Mouse (Mus musculus): ENCODE measurements around the gene Sgms2. TPM values are rescaled to one million over a fixed set of nuclear protein-coding genes. Genes with fewer than 3 reads are reported as not detected.
A peak's percentile ranks its signal among the peaks of the same experiment; 100 is the strongest.

The Sgms2 gene
- polyA plus RNA-seq, 1 experiment from 2014 or later: 4.1 TPM

GRCm38 (mm10) chr3:131481976-131482712, 9.1 kb downstream of the Sgms2 start:
- H3K9ac ChIP-seq (replicated peaks; ENCODE audit: low read depth): no peak overlapping the region
- no peak for ATAC-seq
- H3K4me1 ChIP-seq (ENCODE audit: insufficient read depth, low read depth, low read length): no peaks in the 10 kb centered on the region
- H3K27ac ChIP-seq (ENCODE audit: low read length): no peak overlapping the region
- no peak overlapping the region for H3K4me2 ChIP-seq (replicated peaks; ENCODE audit: low read depth, low read length)
- TF ChIP-seq CTCF (IDR thresholded peaks at IDR 0.05): no peak
- no peak for TF ChIP-seq EP300 (IDR thresholded peaks at IDR 0.05)
- no peaks in the 10 kb centered on the region for H3K36me3 ChIP-seq (ENCODE audit: insufficient read depth, low read length)
- H3K27me3 ChIP-seq (replicated peaks; ENCODE audit: insufficient read depth, low read length): no peaks in the 10 kb centered on the region
- H3K9me3 ChIP-seq (ENCODE audit: low read length): no peaks in the 10 kb centered on the region
- no peak overlapping the region for H3K4me3 ChIP-seq (ENCODE audit: low read depth, low read length)
- 50% methylated on average over 17 of the region's 17 CpGs for WGBS
- no peak for DNase-seq (ENCODE audit: low spot score)

DNA sequence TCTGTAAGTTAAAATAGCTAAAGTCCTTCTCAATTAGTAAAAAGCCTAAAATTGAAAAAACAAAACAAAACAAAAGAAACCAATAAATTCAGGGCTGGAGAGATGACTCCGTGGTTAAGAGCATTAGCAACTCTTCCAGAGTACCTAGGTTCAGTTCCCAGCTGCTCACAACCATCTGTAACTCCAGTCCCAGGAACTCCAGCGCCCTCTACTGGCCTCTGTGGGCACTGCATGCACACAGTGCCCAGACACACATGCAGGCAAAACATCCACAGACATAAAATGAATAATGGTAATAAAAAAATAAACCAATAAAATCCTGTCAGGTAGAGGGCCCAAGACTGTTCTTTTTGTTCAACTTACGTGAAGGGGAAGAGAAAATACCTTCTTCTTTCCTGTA, 10.6 kb downstream of the Sgms2 start:
- Histone ChIP-seq H3K4me3 (ENCODE audit: low read depth, low read length) (no peak overlapping the region), H3K9me3 (ENCODE audit: low read length) (no peaks in the 10 kb centered on the region), H3K4me2 (replicated peaks; ENCODE audit: low read depth, low read length) (no peak overlapping the region), H3K36me3 (ENCODE audit: insufficient read depth, low read length) (no peaks in the 10 kb centered on the region), H3K9ac (replicated peaks; ENCODE audit: low read depth) (no peak overlapping the region), H3K27ac (ENCODE audit: low read length) (no peak overlapping the region), H3K4me1 (ENCODE audit: insufficient read depth, low read depth, low read length) (no peaks in the 10 kb centered on the region), H3K27me3 (replicated peaks; ENCODE audit: insufficient read depth, low read length) (no peaks in the 10 kb centered on the region)
- ATAC-seq (no peak), DNase-seq (ENCODE audit: low spot score) (no peak)
- TF ChIP-seq CTCF (IDR thresholded peaks at IDR 0.05) (peak; percentile 40), EP300 (IDR thresholded peaks at IDR 0.05) (no peak)
- WGBS: 54% methylated on average over 3 of the region's 3 CpGs

- WGBS: 78% methylated on average over 3 of the region's 3 CpGs
- Histone ChIP-seq H3K4me3 (ENCODE audit: low read depth, low read length) (no peak overlapping the region), H3K9ac (replicated peaks; ENCODE audit: low read depth) (no peak overlapping the region), H3K9me3 (ENCODE audit: low read length) (no peaks in the 10 kb centered on the region), H3K4me2 (replicated peaks; ENCODE audit: low read depth, low read length) (no peak overlapping the region), H3K36me3 (ENCODE audit: insufficient read depth, low read length) (no peaks in the 10 kb centered on the region), H3K27ac (ENCODE audit: low read length) (no peak overlapping the region), H3K4me1 (ENCODE audit: insufficient read depth, low read depth, low read length) (no peaks in the 10 kb centered on the region), H3K27me3 (replicated peaks; ENCODE audit: insufficient read depth, low read length) (no peaks in the 10 kb centered on the region)
- DNase-seq (ENCODE audit: low spot score) (no peak), ATAC-seq (no peak)
- TF ChIP-seq EP300 (IDR thresholded peaks at IDR 0.05): no peak
- TF ChIP-seq CTCF (IDR thresholded peaks at IDR 0.05): no peak
These were observed 11.8 kb downstream of the Sgms2 start for GRCm38 (mm10) chr3:131479415-131479814.

- 92% methylated on average over 10 of the region's 10 CpGs for WGBS
These were observed 15.2 kb downstream of the Sgms2 start for GRCm38 (mm10) chr3:131476002-131476401.

DNA sequence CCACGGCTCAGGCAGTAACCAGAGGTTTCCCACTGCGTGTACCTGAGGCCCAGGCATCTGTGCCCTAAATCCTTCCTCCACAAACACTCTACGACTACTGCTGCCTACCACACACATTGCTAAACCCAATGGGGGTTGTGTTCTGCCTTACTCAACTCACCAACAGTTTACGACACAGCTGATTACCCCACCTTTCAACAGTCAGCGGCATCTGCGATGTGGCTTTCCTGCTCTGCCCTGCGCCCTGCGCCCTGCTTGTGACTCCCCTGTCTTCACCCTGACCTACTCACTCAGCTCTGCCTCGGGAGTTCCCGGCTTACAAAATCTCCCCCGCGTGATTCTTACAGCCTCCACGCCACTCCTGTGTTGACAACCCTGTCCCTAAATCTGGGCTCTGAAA, 16.7 kb downstream of the Sgms2 start:
- no peaks in the 10 kb centered on the region for H3K4me1 ChIP-seq (ENCODE audit: insufficient read depth, low read depth, low read length)

More at GRCm38 (mm10) chr3:131476002-131476401, 15.2 kb downstream of the Sgms2 start:
- no peaks in the 10 kb centered on the region for H3K36me3 ChIP-seq (ENCODE audit: insufficient read depth, low read length)
- no peak for ATAC-seq
- H3K4me1 ChIP-seq (ENCODE audit: insufficient read depth, low read depth, low read length): no peaks in the 10 kb centered on the region
- DNase-seq (ENCODE audit: low spot score): no peak
- H3K9ac ChIP-seq (replicated peaks; ENCODE audit: low read depth): no peak overlapping the region
- no peak overlapping the region for H3K4me2 ChIP-seq (replicated peaks; ENCODE audit: low read depth, low read length)
- H3K27me3 ChIP-seq (replicated peaks; ENCODE audit: insufficient read depth, low read length): no peaks in the 10 kb centered on the region
- H3K4me3 ChIP-seq (ENCODE audit: low read depth, low read length): no peak overlapping the region
- H3K9me3 ChIP-seq (ENCODE audit: low read length): no peaks in the 10 kb centered on the region
- no peak overlapping the region for H3K27ac ChIP-seq (ENCODE audit: low read length)
- TF ChIP-seq CTCF (IDR thresholded peaks at IDR 0.05) (no peak), EP300 (IDR thresholded peaks at IDR 0.05) (no peak)

GRCm38 (mm10) chr3:131473496-131473895, 17.7 kb downstream of the Sgms2 start:
- Histone ChIP-seq H3K36me3 (ENCODE audit: insufficient read depth, low read length) (no peaks in the 10 kb centered on the region), H3K9ac (replicated peaks; ENCODE audit: low read depth) (no peak overlapping the region), H3K4me2 (replicated peaks; ENCODE audit: low read depth, low read length) (no peak overlapping the region), H3K27me3 (replicated peaks; ENCODE audit: insufficient read depth, low read length) (no peaks in the 10 kb centered on the region), H3K4me1 (ENCODE audit: insufficient read depth, low read depth, low read length) (no peaks in the 10 kb centered on the region), H3K4me3 (ENCODE audit: low read depth, low read length) (no peak overlapping the region), H3K9me3 (ENCODE audit: low read length) (no peaks in the 10 kb centered on the region), H3K27ac (ENCODE audit: low read length) (no peak overlapping the region)
- DNase-seq (ENCODE audit: low spot score) (no peak), ATAC-seq (no peak)
- 17% methylated on average over 1 of the region's 1 CpGs for WGBS
- TF ChIP-seq CTCF (IDR thresholded peaks at IDR 0.05): no peak
- TF ChIP-seq EP300 (IDR thresholded peaks at IDR 0.05): no peak

More for the DNA sequence above, 16.7 kb downstream of the Sgms2 start:
- H3K4me3 ChIP-seq (ENCODE audit: low read depth, low read length): no peak overlapping the region
- no peak overlapping the region for H3K27ac ChIP-seq (ENCODE audit: low read length)
- H3K9ac ChIP-seq (replicated peaks; ENCODE audit: low read depth): no peak overlapping the region
- no peaks in the 10 kb centered on the region for H3K9me3 ChIP-seq (ENCODE audit: low read length)
- DNase-seq (ENCODE audit: low spot score) (peak; percentile 29), ATAC-seq (peak; percentile 57)
- H3K36me3 ChIP-seq (ENCODE audit: insufficient read depth, low read length): no peaks in the 10 kb centered on the region
- H3K4me2 ChIP-seq (replicated peaks; ENCODE audit: low read depth, low read length): no peak overlapping the region
- TF ChIP-seq CTCF (IDR thresholded peaks at IDR 0.05) (no peak), EP300 (IDR thresholded peaks at IDR 0.05) (no peak)
- H3K27me3 ChIP-seq (replicated peaks; ENCODE audit: insufficient read depth, low read length): no peaks in the 10 kb centered on the region
- WGBS: 69% methylated on average over 13 of the region's 13 CpGs

All from lung, postnatal 0 days (tissue).